Mouse (Mus musculus) spleen, postnatal 36 days (tissue): Measurements from ENCODE around the gene Olfr979.
"Not testable (repeated sequence)": the region's sequence is repeated elsewhere in the genome, so short reads cannot be mapped to it uniquely, and the experiment has no call there.

ENCODE experiments used
- DNase-seq, 2 experiments: peaks; one replicate each; pipeline ENCODE4 v3.0.0; 2022; ENCODE audit warnings: low spot score in 2 of 2, mixed read lengths in 1 of 2

Olfr979 gene

GRCm38 (mm10) chr9:40003365-40003764 is at the start of gene Olfr979:
TSS of gene Olfr979 (minus strand) at chr9:40003465.
- no peak for DNase-seq

GRCm38 (mm10) chr9:40050138-40050537 is 46.9 kb upstream of the Olfr979 start:
- no peak for DNase-seq

DNA sequence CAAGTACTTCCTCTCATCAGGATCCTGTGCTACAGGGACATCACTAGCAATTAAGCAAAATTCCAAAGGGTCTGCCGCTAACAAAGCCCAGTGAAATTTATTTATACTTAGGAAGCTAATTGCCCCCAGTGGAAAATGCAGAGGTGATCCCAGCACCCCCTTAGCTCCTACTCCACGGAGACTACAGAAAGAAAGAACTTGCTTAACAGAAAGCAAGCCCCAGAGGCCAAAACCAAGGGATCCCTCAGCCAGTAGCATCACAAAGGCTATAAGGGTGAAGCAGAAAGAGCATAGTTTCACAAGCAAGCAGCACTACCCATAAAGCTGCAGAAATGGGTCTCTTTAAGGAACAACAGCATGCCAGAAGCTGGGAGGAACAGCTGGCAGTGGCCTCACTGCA is 17.9 kb upstream of the Olfr979 start, which contains the start of gene Olfr981:
Olfr981 (plus strand) TSS at position 301 of the 400 bp plus-strand sequence.
- DNase-seq, result no peak

DNA sequence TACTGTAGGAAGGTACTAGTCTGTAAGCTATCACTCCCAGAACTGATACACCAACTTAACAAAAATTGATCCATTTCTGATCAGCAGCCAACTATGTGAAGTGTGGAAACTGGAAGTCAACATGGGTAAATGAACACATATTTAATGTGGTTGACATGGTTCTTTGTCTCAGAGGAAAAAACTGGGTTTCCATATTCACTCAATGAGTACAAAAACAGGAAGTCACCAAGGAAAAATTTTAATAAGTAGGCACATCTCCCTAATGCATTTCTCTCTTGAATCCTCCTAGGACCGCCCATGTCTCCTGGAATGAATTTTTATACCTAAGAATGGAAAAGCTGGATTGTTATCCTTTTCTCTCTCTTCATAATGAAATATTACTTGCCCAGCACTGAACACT is 6.2 kb upstream of the Olfr979 start, which contains the start of gene Olfr980:
Olfr980 (minus strand) TSS at position 101 of the 400 bp plus-strand sequence.
- DNase-seq, result no peak

- no peak for DNase-seq
Measured at GRCm38 (mm10) chr9:39991813-39992212, 11.5 kb downstream of the Olfr979 start, which contains the start of gene Olfr978. TSS of gene Olfr978 (plus strand) at chr9:39992113.

- not testable (repeated sequence) for DNase-seq
Measured at GRCm38 (mm10) chr9:39976581-39977145, 26.6 kb downstream of the Olfr979 start.

DNA sequence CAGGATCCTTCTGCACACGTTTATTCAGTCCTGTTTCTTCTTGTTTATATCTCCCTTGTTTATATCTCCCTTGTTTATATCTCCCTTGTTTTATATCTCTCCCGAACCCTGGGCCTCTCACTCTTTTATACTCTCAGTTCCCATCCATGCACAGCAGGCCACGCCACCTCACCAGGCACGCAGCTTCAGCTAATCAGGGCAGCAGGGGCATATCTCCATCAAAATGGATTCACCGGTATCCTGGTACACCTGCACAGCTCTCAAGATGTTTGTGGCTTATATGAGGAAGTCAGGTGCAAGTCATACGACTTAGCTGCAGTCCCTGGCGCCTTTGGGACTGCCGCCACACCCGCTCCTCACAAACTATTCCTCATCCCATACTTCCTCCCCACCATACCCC is 42.2 kb downstream of the Olfr979 start, which contains the start of gene Olfr976:
Olfr976 (minus strand) TSS at position 101 of the 400 bp plus-strand sequence.
- DNase-seq, result not testable (repeated sequence)

DNA sequence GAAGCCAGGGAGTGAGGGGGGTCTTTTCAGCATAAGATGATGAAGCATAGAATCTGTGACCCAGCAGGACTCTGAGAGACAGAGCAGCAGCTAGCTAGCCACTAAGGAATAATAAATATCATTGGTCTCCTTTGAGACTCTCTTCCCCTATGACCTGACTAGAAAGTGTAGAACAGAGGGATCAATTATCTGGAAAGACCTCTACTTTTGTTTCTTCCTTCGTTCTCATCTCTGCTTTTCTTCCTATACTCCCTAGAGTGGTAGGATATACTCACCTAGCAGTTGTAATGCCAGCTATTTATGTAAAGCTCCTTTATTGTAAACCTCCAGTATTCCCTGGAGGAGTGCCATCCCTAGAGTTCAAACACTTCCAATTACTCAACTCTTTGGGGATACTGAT is 51.3 kb downstream of the Olfr979 start, which contains the start of gene Olfr975:
Olfr975 (minus strand) TSS at position 101 of the 400 bp plus-strand sequence.
- no peak for DNase-seq
